ENCODE assay signal across 19 mouse cellular contexts in the genomic region with DNA sequence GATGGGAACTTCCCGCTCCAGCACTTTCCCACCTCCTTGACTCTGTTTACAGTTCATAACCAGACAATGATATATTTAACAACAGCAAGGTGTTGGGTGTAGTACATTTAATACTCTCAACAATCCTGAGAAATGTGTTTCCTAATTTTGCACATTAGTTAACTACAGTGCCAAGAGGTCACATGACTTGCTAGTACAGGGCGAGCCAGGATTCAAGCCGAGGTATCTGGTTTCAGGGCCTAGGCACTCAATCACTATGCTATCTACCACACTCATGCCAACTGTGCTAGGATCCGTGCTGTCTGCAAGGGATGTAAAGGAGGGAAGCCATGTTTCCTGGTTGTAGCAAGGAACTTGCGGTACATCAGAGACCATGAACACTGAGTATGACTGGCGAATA. TPM values are rescaled to one million over a fixed set of nuclear protein-coding genes. Genes with fewer than 3 reads are reported as not detected.
"Had no signal": no experiment of that assay in that cellular context is flagged by ENCODE, and none has a peak within 500 bp of the region (broad histone marks: within the 10 kb centered on the region; RNA-seq: fewer than 3 reads in every experiment).

No protein-coding gene starts in this region.

- H3K4me3 ChIP-seq: layer of hippocampus, adult 2 months; limb, embryonic 13.5 days; megakaryocyte, embryonic 14.5 days; midbrain, embryonic 12.5 days; neural tube, embryonic 13.5 days had no signal

- H3K9ac ChIP-seq: limb, embryonic 13.5 days; lung, embryonic 14.5 days; midbrain, embryonic 12.5 days; neural tube, embryonic 13.5 days had no signal

- H3K4me1 ChIP-seq: limb, embryonic 13.5 days; midbrain, embryonic 12.5 days; neural tube, embryonic 13.5 days had no signal

- H3K27ac ChIP-seq: layer of hippocampus, adult 2 months; limb, embryonic 13.5 days; midbrain, embryonic 12.5 days; neural tube, embryonic 13.5 days had no signal

- DNase-seq: kidney, postnatal 10 days; kidney, postnatal 4 days; left cerebral cortex, postnatal 4 days; lung, embryonic 14.5 days; lung, postnatal 4 days; retina, postnatal 1 day; right cerebral cortex, postnatal 4 days; spleen, adult 18-20 months; thymus, adult 18-20 months; thymus, postnatal 14 days had no signal

- H3K9me3 ChIP-seq: limb, embryonic 13.5 days; megakaryocyte, embryonic 14.5 days; midbrain, embryonic 12.5 days; neural tube, embryonic 13.5 days had no signal

- H3K4me2 ChIP-seq: limb, embryonic 13.5 days; liver, embryonic 11.5 days; lung, embryonic 14.5 days; midbrain, embryonic 12.5 days; neural tube, embryonic 13.5 days had no signal

- ATAC-seq: midbrain, embryonic 16.5 days had no signal

- H3K27me3 ChIP-seq: limb, embryonic 13.5 days; megakaryocyte, embryonic 14.5 days; midbrain, embryonic 12.5 days; neural tube, embryonic 13.5 days had no signal

RNA-seq across cellular contexts. Expression of a gene that starts 16.6 kb away (rescaled TPM):
- total RNA-seq: layer of hippocampus, postnatal 14 days; left cerebral cortex, postnatal 10 days had no signal
